Mouse (Mus musculus): ENCODE measurements around the gene Hbs1l.

Gene Hbs1l

DNA sequence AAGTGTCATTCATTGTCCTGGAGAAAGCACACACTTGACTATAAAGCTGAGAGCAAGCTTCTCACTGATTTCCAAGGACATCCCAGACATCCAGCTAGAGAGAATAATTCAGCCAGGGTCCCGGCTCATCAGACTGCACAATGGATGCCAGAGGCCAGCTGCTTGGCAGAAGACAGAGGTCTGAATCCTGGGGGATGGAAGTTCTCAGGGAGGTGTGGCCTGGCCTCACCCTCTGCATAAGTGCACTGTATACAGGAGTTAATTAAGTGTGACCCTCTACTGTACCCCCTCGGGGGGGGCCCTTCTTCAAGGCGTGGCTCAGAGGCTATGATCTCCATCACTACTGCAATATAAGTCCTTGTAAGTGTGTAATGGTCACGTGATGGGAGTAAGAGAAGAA is 105.5 kb downstream of the Hbs1l start:
- DNase-seq (ENCODE audit: low read depth), result no peak

DNA sequence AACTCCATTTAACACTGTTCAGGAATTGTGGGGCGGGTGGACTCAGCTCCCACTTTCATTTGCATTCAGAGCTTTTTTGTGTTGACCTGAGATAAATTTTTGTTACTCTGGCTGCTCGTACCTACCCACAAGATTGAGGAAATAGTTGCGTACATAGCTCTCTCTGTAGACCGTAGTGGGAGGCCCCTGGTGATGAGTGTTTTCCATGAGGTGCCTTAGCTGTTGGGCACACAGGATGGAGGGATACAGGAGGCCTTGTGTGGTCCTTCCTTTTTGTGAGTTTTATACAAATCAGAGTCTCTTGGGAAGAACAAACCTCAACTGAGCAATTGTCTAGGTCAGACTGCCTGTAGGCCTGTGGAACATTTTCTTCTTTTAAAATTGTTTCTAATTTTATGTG is 109.0 kb downstream of the Hbs1l start:
- DNase-seq (ENCODE audit: low read depth), result no peak

DNA sequence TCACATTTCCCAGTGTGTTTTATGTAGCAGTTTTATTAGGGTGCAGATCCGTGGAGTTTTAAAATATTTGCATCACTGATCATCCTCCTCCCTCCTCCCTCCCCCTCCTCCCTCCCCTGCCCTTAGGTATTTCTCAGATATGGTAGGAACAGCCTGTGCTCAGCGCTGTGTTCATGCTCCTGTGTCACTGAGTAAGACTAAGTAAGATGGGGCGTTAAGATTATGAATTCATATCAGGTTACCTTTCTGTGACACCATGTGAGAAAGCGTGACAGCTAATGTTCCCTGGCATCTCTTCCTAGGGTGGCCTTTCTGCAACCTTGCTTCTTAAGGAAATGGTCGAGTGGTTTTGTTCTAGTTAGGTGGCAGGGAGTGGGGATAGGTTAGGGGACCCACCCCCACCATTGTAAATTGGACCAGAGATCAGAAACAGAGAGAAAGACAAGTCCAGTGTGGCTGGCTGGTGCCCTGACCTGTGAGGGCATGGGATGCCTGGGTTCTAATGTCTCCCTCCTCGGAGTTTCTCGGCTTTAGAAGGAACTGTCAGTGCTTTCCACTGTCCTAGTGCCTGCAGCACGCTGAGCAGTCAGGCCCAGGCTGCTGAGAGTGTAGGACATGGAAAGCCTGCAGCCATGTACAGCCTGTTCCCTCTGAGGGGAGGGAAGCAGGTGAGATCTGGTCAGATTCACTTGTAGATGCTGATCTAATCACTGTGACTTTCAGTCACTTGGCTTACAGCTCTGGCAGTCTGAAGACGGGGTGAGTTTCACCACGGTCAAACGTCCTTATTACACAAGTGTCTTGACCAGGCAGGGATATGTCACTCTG is 110.1 kb downstream of the Hbs1l start:
- DNase-seq (ENCODE audit: low read depth), result no peak

DNA sequence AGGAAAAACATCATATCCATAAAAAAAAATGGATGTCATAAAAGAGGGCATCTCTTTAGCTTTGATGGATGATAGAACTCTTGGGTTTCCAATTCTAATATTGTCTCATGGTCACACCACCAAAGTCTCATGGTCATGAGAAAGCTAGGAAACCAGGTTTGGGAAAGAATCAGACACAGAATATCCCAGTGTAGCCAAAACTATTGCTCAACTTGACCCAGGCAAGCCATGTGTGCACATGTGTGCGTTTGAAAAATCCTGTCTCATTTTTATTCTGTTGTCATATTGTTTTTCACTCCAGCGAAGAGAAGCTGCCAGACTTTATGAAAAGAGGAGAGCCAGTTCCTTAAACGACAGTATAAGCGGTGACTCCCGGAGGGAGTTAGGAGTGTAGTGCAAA is 114.9 kb downstream of the Hbs1l start:
- no peak for DNase-seq (ENCODE audit: low read depth)

DNA sequence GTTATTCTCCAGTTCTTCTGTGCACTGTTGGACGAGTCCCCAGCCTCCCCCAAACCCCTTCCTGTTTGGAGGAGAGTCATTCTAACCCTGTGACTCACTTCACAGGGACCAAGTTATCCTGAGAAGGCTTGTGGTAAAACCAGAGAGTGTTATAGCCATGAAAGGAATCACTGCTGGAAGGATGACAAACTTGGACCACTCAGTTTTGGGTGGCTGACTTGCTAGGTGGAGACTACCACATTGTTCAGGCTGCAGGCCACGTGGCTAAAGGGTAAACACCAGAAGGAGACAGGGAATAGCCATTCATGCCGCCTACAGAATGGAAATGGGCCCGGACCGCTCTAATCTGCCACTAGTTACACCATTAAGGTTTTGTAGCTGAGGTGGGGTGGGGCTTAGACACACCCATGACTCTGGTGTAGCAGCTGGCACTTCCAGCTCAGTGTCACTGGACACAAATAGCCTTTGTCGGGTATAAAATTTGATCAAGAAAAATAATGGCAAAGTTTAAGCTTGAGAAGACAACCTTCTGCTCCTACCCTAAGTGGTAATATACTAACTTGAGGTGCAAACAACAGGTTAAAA is 115.9 kb downstream of the Hbs1l start:
- no peak for DNase-seq (ENCODE audit: low read depth)

DNA sequence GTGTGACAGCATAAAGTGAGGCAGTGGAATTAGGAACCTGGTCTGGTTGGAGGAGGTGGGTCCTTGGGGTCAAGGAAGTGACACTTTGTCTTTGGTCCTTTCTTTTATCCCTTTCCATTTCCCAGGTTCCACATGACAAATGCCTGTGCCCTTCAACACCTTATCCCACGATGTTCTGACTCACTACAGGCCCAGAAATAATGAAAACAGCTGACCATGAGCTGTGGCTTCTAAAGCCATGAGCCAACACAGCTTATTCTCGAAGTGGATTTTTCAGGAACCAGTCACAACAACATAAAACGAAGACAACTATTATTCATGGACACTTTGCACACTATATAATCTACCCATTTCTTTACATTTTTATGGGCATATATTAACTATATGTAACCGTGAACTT is 119.3 kb downstream of the Hbs1l start:
- no peak for DNase-seq (ENCODE audit: low read depth)

DNA sequence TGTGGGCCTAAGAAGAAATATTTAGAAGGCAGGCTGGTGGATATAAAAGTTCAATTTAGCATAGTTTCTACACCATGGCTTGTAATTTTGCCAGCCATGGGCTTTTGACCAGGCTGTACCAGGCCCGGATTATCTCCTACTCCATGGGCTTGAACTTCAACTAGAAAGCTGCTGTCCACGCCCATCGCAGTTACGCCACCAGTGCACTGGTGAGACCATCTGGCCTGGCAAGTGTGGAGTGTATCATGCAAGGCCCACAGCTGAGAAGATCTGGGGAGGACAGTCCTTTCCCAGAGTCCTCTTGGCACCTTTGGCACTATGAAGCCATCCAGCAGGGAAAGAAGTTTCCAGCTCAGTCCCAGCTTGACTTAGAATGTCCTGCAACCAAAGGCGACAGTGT is 120.4 kb downstream of the Hbs1l start:
- DNase-seq (ENCODE audit: low read depth), result no peak

Data from 416B (cell line).